Mouse (Mus musculus) frontal cortex, postnatal 25 days (tissue): ENCODE measurements around the gene Lrrc61.

Source experiments
- DNase-seq, 2 experiments: peaks; one replicate each; pipeline ENCODE4 v3.0.0; 2022; ENCODE audit warnings: low spot score in 2 of 2

Lrrc61 gene

DNA sequence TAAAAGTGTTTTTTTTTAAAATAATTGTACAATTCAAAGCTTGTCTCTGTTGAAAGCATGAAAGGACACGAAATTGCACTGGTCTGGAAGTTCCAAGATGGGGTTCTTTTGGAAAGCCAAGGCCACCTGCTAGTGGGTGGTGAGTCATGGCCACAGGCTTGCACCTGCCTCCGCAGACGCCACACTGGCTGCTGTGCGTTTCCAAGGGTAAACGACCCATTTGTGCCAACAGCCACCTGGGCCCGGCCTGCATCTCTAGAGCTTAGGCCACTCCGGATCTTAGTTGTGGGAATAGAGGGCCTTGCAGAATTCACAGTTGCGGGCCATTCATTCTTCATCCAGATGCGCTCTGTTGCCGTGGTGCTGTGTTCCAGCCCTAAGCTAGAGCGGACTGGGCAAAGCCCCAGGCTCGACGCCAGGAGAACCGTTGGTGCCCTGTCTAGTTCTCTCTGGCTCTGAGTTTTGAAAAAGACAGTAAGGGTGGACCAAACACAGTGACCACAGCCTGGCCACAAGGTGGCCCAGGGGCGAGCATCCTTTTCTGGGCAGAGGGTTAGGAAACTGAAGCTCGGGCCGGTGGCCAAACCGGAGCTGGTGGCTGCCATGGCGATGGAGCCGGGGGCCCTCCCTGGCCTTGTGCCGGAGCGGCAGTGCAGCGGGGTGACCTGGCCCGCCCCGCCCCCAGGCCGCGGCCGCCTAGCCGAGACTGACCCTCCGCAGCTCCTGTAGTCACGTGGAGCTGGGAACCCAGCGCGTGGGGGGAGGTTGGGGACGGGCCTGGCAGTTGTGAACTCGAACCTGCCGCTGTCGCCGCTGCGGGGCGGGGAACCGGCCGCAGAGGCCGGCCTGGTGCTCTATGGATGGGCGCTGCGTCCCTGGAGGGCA is 38.8 kb downstream of the Lrrc61 start, which contains the start of the genes Repin1 and Gm44965:
Repin1 (plus strand) TSS at position 726 of the 885 bp plus-strand sequence.
Gm44965 (plus strand) TSS at position 784 of the 885 bp plus-strand sequence.
- peak; percentile 88 to 89 for DNase-seq

- no peak for DNase-seq
Measured at GRCm38 (mm10) chr6:48594043-48594738, 39.6 kb downstream of the Lrrc61 start.

GRCm38 (mm10) chr6:48595278-48595677 is 40.7 kb downstream of the Lrrc61 start:
- DNase-seq, result no peak

DNA sequence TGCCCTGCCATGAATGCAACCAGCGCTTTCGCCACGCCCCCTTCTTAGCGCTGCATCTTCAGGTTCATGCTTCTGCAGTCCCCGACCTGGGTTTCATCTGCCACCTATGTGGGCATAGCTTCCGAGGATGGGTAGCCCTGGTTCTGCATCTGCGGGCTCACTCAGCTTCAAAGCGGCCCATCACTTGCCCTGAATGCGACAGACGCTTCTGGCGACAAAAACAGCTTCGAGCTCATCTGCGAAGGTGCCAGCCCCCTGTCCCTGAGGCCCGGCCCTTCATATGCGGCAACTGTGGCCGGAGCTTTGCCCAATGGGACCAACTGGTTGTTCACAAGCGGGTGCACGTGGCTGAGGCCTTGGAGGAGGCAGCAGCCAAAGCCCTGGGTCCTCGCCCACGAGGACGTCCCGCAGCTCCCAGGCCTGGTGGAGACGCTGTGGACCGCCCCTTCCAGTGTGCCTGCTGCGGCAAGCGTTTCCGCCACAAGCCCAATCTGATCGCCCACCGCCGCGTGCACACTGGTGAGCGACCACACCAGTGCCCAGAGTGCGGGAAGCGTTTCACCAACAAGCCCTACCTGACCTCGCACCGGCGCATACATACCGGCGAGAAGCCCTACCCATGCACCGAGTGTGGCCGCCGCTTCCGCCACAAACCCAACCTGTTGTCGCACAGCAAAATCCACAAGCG is 42.1 kb downstream of the Lrrc61 start:
- no peak for DNase-seq

GRCm38 (mm10) chr6:48597233-48597625 is 42.6 kb downstream of the Lrrc61 start:
- no peak for DNase-seq

DNA sequence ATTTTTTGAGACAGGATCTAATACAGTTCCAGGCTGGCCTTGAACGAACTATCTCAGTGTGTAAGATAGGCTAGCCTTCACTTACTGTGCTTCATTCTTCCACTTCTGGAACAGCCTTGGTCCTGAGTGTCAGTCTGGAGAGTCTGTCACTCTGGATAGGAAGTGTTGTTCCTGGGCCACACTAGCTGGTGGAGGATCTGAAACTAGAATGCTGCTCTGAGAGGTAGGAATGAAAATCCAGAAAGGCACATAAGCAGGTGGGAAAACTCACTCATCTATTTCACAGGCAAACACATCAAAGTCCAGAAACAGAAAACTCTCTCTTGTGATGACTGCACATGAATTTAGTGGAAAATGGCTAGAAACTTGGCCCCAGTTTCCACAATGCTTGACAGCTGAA is 46.0 kb downstream of the Lrrc61 start:
- DNase-seq, result no peak

DNA sequence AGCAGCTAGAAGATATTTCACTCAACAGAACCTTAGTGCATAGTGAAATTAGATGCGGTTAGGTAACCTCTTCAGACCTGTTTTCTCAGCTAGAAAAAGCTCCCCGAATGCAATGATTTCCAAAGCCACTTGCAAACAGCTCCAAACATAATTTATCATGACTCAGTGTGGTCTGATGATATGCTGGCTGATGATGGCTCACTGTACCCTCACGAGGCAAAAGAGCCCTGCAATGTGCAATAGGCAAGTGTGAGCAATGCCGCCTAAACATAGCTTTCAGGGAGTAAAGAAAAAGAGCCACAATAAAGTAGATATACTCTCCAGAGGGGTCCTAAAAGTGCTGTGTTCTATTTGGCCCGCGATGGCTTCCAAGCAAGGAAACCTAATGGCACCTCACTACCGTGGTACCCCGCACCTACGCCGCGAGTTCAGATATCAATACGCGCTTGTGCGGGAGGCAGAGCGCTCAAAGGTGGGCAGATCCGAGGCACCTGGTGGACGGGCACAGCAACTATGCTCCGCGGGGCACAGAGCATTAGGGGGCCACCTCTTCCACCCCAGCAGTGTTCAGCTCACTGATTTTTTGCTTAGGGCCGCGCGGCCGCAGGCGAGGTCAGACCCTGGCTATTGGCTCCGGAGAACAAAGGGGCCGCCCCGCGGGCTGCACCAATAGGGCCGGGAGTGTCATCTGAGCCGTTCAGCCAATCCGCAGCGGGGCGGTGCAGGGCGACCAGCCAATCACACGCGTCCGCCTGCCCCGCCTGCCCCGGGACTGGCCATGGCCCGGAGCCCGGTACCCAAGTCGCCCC is 46.9 kb downstream of the Lrrc61 start, which contains the start of gene Zfp775:
Zfp775 (plus strand) TSS at position 793 of the 809 bp plus-strand sequence.
- peak; percentile 88 to 94 for DNase-seq

- no peak for DNase-seq
Measured at GRCm38 (mm10) chr6:48602080-48602741, 47.6 kb downstream of the Lrrc61 start.

- DNase-seq, result no peak
Measured at GRCm38 (mm10) chr6:48608124-48608523, 53.5 kb downstream of the Lrrc61 start.

DNA sequence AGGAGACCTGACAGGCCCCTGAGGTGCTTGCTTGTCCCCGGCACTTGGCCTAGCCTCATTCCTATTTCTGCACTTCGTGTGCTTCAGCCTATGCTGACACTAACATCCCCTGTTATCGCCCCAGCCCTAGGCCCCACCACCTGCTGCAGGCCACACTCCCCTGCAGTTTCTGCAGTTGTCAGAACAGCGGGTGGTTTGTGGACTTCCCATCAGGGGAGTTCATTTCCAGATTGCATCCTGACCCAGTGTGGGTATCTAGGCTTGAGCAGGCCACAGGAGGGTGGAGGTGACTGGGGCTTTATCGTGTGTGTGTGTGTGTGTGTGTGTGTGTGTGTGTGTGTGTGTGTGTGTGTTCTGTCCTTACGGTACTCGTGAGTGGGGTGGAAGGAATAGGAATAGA is 54.9 kb downstream of the Lrrc61 start:
- DNase-seq, result no peak

GRCm38 (mm10) chr6:48610657-48611056 is 56.1 kb downstream of the Lrrc61 start:
- no peak for DNase-seq

GRCm38 (mm10) chr6:48613464-48613863 is 58.9 kb downstream of the Lrrc61 start:
- no peak for DNase-seq

- DNase-seq, result no peak
Measured at GRCm38 (mm10) chr6:48614756-48615155, 60.2 kb downstream of the Lrrc61 start.

- DNase-seq, result no peak
Measured at GRCm38 (mm10) chr6:48620031-48620430, 65.4 kb downstream of the Lrrc61 start.
